Mouse (Mus musculus) inflammation-experienced regulatory T-cells, adult 6 months (primary cell): ENCODE measurements at regions not wholly inside any gene's neighbourhood (a gene's known extent, or its start where the extent isn't known, plus 50 kb on each side); places are given as distances from the start of the nearest gene placed in this dataset.
A peak's percentile ranks its signal among the peaks of the same experiment; 100 is the strongest.

Experiments
- ATAC-seq: one replicate; pipeline ENCODE4 v1.8.0; 2017

GRCm38 (mm10) chr6:51016441-51017070 is 362.3 kb upstream of the Npvf start:
- no peak for ATAC-seq

DNA sequence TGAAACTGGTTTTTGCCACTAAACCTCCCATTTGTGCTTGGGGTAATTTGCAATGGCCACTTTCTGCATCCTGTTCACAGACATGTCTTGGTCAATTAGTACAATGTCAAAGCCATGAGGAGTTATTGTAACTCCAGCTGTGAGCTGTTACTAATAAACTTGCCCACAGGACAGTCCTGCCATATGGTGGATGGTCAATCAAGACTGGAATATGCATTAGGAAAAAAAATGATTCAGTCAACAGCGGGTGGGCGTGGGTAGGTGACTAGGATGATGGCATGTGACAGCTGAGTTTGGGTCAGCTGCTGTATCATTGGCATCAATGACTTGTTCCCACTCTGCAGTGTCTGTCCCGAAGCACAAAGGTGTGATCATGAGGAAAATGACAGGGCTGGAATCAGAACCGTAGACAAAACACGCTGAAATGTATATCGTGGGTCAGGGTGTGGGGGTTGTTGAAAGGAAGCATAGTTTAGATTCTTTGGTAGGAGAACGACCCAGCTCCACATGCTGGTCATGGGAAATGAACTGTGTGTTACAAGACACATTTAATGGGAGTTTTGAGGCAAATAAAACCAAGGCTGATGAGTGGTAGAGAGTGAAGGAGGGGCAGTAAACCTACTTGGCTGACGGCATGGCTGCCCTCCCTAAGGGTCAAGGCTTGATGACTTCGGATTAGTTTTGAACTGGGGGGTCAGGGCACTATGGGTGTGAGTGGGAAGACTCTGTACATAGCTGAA is 363.2 kb upstream of the Npvf start:
- ATAC-seq = no peak

- ATAC-seq = no peak
Observed at GRCm38 (mm10) chr6:51021206-51021605, 367.0 kb upstream of the Npvf start.

DNA sequence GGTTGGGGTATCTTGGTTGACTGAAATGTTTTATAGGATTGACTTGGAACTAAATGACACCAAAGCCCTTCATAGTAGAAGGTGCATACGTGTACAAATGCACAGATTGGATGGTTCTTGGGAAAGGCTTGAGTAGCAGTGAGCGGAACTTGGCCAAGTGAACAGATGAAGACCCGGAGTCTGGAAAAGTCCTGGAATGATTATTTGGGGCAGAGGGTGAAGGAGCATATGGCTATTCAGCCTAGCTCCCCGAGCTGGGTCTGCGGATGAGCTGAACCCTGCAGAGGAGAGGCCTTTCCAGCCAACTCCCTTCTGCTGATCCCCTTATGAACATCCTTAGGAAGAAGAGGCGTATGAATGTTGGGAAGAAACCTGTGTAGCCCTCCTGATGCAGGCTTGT is 369.1 kb upstream of the Npvf start:
- ATAC-seq = no peak

GRCm38 (mm10) chr6:51024756-51025155 is 370.5 kb upstream of the Npvf start:
- no peak for ATAC-seq

DNA sequence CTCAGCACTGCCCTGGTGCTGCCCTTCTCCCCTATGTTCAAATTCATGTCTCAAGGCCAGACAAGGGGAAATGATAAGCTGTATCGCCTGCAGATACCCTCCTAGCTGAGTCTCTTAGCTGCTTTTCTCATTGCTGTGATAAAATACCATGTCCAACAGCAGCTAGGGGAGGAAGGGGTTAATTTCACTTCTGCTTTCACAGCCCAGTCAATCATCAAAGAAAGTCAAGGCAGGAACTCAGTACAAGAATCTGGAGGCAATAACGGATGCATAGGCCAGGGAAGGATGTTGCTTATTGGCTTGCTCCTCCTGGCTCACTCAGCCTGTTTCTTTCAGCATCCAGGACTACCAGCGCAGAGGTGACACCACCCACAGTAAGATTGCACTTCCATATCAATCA is 371.2 kb upstream of the Npvf start:
- no peak for ATAC-seq

DNA sequence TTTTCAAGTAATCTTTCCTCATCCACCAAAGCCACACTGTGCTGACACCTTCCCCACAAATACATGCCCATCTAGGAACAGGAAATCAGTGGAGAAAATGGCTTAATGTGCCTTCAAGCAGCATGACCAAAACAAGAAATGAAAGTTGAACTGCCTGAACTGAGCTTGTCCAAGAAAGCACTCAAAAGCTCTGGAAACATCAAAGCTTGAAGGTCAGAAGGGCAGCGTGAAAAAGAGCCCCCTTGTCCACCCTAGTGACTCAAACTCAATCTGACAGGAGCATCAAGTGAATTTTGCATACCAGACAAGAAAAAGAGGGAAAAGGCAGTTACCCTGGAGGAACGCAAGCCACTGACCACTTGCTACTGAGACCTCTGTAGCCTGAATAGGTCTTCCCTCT is 373.1 kb upstream of the Npvf start:
- ATAC-seq = no peak

- no peak for ATAC-seq
Observed at GRCm38 (mm10) chr6:51029516-51029915, 375.3 kb upstream of the Npvf start.

DNA sequence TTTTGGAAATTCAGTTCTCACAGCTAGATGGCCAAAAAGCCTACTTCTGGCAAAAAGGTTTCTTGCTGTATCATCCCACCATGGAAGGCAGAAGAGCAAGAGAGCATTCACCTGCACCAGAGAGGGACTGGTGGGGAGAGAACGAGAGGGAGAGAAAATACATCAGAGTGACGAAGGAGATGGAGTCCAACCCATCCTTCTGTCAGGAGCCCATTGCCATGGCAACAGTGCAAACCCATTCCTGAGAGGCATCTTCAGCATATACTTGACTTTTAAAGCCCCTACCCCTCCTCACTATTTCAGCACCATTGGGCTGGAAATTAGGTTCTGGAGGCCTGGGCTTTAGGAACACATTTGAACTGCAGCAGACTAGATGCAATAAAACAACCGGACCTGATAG is 375.7 kb upstream of the Npvf start:
- ATAC-seq = no peak

- ATAC-seq = no peak
Observed at GRCm38 (mm10) chr6:51033835-51034234, 379.6 kb upstream of the Npvf start.

- ATAC-seq = no peak
Observed at GRCm38 (mm10) chr6:51036074-51036473, 381.8 kb upstream of the Npvf start.

DNA sequence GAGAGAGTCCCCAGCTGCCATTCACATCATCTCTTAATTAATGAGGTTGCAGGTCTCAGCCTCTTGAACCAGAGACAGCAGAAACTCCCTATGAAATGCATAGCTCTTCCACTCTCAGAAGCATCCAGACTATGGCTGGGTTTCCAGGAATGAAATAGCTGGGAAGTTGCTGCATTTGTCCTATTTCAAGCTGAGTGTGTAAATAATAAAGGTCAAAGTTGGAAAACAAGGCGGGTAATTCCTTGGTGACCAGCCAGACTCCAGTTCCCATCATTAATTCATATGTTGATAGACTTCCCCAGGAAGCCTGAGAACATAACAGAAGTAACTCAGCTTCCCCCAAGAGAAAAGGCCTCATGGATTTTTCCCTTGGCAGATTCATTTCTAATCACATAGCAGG is 382.3 kb upstream of the Npvf start:
- ATAC-seq = no peak

DNA sequence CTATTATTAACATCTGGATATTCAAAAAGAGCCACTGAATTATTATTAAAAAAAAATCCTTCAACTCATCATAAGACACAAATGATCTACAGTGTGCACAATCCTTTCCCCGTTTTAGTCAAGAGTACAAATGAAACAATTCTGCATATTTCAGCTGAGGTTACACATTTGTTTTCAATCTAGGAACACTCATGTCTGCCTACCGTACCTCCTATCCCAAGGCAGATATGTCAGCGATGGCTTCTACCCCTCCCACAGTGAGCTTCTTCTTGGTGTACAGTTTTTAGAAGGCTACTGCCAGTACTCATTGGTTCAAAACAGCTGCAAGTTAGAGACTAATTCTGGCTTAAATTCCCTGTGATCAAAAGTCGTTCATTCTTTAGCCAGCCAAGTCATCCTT is 382.7 kb upstream of the Npvf start:
- no peak for ATAC-seq

DNA sequence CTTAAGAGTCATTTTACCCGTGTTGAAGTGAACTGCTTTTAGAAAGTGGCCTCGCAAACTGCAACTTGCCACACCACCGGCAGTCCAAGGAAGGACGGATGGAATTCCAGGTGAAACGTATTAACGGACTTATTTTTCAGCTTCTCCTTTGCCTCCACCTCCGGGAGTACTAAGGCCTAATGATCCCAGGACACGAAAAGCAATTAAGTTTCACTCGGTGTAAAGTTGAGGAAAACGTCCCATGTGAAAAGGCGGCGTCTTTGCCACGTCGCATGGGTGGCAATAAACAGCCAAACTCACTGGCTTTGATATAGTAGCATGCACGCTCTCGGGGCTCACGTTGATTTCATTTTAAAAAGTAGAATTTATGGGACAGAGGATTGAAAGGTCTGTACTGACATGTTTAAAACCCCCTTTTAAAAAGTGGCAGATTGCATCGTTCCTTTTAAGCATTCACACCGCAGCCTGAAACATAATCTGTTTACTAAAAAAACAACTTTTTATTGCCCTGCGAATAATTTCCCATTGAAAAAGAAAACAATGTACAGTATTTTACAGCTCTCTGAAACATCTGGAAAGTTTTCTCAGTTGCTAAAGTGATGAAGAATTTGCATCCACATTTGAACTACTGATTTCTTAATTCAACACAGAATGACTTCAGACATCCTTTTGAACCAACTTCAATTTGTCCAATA is 385.4 kb upstream of the Npvf start:
- no peak for ATAC-seq

GRCm38 (mm10) chr6:51043970-51044369 is 388.5 kb upstream of the Nfe2l3 start:
- ATAC-seq = no peak

DNA sequence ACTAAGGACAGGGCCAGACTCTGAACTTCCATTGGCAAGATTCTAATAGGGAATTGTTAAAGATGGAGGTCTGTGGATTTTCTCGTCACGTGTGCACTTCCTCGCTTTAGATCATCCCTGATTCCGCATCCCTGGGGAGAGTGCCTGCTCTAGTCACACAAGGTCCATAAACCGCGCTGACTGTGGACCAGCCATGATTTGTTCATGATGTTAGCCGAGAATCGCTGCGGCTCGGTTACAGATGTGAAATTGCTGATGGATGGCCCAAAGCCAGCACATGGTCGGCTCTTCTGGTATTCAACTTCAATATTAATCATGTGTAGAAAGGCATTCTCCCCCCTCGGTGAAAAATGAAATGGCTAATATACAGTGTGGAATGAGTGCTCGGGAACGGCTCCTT is 387.6 kb upstream of the Nfe2l3 start:
- ATAC-seq = no peak

DNA sequence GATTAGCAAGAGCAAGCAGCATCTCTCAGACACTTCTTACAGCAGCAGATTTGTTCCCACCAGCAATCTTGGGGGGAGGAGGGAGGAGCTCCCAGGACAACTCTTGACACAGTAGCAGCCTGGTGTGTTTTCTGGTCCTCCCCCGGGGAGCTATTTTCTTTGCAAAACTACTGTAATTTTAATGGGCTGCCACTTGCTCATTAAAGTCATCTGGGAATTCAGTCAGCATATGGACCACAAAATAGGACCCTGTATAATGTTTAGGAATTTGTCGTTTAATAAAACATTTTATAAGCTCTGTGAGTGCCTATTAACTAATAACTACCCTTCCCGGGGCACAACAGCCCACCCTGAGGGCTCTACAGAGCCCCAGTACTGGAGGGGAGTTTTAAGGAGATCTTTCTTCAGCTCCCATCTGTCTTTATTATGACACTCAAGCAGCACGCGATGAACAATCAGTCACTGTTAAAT is 380.0 kb upstream of the Nfe2l3 start:
- no peak for ATAC-seq

DNA sequence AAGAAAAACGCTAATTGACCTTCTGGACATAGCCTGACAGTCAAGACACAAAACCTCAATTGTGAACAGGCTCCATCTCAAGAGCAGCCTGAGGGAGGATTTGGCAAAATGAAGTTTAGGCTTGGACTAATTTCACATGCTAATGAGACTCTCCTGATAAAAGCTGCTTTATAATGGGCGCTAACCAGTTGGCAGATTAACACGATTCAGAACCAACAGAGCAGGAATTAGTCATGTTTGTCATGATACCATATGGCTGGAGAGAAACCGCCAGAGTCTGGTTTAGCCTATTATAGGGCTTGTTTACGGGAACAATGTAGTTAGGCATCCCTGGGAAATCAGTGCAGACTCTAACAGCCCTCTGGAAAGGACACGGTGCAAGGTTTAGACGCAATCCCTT is 375.2 kb upstream of the Nfe2l3 start:
- no peak for ATAC-seq

DNA sequence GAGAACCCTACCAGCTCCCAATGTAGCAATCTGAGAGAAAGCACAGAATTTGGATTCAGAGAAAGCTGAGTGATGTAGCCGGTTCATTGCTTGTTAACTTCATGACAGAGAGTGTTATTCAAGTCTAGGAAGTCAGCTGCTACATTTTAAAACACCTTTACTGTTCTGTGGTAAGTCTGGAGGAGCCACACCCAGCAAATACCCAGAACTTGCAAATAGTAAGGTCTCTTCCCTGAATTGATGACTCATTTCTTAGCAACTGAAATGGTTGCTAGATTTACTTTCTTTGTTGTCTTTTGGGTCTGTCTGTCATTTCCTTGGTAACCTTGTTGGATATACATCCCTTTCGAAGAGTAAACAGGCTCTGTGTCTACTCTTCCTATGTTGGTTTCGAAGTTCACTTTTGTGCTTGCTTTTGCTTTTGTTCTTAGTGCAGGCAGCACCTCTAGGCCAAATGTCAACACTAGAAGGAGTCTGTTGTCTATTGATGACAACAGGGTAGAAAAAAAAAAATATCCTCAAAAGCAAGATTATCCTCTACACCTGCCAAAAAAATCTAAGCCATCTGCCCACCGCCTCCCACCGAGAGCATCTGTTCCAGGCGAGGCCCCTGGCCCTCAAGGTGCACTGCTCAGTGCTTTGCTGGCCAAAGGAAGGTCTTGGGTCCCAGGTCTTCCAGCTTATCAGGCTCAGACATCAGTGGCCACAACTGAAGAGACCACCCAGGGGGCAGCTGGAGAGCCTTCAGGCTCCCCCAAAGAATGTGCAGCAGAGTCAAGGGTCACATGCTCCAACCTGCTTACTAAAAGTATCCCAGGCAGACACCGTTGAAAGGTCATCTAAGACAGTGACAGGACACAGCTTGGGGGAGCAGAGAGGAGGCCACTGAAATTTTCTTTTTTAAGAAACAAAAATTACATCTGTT is 372.3 kb upstream of the Nfe2l3 start:
- ATAC-seq = peak; percentile 95

DNA sequence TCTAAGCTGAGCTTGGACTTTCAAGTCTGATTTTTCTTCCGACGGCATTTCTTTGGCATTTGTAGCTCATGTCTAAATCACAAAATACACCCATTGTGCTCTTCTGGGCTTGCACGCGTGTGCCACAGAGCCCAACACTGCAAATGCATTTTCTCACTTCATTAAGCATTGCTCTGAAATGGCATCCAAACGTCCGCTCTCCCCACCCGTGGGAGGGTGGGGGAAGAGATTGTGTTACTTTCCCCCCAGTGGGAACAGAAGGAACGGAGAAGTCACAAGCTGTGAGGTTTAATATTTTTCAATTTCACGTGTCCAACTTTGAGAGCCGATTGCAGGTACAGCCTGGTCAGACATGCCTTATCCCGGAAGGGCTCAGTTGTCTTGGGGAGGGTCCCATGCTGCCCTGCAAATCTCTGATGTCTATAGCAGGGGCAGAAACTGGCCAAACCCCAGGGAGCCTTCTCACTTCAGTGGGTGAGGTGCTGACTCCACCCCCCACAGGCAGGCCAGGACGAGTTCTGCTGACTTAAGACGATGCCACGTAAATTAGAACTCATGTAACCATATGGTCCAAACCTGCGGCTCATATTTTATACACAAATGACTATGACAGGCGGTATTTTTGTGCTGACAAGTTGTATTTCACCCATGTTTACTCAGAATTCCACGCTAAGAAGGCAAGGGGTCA is 371.5 kb upstream of the Nfe2l3 start:
- no peak for ATAC-seq

GRCm38 (mm10) chr6:51065156-51065555 is 367.3 kb upstream of the Nfe2l3 start:
- no peak for ATAC-seq

- no peak for ATAC-seq
Observed at GRCm38 (mm10) chr6:51067332-51067731, 365.1 kb upstream of the Nfe2l3 start.
